19 mouse cellular contexts compared by ENCODE assay signal in the genomic region with DNA sequence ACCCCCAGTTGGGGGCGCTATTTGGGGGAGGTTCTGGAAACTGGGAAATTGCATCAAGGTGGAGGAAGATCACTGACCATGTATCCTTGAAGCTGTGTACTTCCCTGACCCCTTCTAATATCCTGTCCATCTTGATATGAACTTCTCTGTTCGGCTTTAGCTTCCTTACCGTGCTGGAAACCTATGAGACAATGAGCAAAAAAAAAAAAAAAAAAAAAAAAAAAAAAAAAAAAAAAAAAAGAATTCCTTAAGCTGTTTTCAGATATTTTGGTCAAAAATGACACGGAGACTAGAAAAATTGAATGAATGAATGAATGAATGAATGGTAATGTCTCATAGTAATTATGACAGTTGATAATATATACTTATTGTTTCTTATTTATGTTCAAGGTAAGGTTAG. TPM values are rescaled to one million over a fixed set of nuclear protein-coding genes. Genes with fewer than 3 reads are reported as not detected.
A peak's percentile ranks its signal among the peaks of the same experiment; 100 is the strongest.
DNase-seq lines count a peak whose midpoint lies in the region; ATAC-seq and TF ChIP-seq lines count a peak whose summit lies in the region.
"Had no signal": no experiment of that assay in that cellular context is flagged by ENCODE, and none has a peak within 500 bp of the region (broad histone marks: within the 10 kb centered on the region; RNA-seq: fewer than 3 reads in every experiment).

No protein-coding gene starts in this region.

- TF ChIP-seq POLR2A in brain, embryonic 14.5 days (IDR thresholded peaks at IDR 0.05; ENCODE audit: borderline replicate concordance, extremely low read depth, insufficient read depth, insufficient read length, poor library complexity, severe bottlenecking) = no peak

- DNase-seq in thymus, postnatal 4 days = peak; percentile 12
- DNase-seq in thymus, postnatal 25 days = no peak
- peak; percentile 29 for DNase-seq in ES-CJ7 (ENCODE audit: low read depth, low spot score)
- no peak for DNase-seq in brain, embryonic 14.5 days (ENCODE audit: low read depth)
- no peak for DNase-seq in right cerebral cortex, postnatal 14 days
- no peak for DNase-seq in layer of hippocampus, adult 11-12 months (ENCODE audit: low spot score)

- 0 out of 2 replicates have a peak, but pooled peaks have one; percentile 15 for TF ChIP-seq CTCF in brain, embryonic 14.5 days (IDR thresholded peaks at IDR 0.05; ENCODE audit: borderline replicate concordance, extremely low read depth, insufficient read depth, insufficient read length)

- ATAC-seq in cerebellum, adult (ENCODE audit: insufficient number of reproducible peaks, low FRiP score, low TSS enrichment) = no peak
- ATAC-seq: activated CD4-positive, CD25-positive, alpha-beta regulatory T cell, adult 4 months had no signal

RNA-seq across cellular contexts. Expression of a gene that starts 35.6 kb away (rescaled TPM):
- 0.08 and 0.11 TPM in 2 replicates for polyA plus RNA-seq in brain, embryonic 14.5 days (2012; rRNA removed)
- polyA plus RNA-seq: activated CD4-positive, CD25-positive, alpha-beta regulatory T cell, adult 4 months; embryonic facial prominence, embryonic 15.5 days; heart, embryonic 11.5 days; hindbrain, embryonic 10.5 days; kidney, embryonic 15.5 days; limb, embryonic 10.5 days; liver, embryonic 15.5 days; lung, embryonic 15.5 days; neural tube, embryonic 13.5 days; Patski; spleen, adult 2 months; stomach, embryonic 14.5 days had no signal

Comparison
In these comparisons a context has a peak if more than half of its experiments do, and no peak if none do; other contexts are left out.
1. DNase-seq: peak in thymus, postnatal 4 days (single experiment) and ES-CJ7 (single experiment); none in thymus, postnatal 25 days (single experiment), brain, embryonic 14.5 days (single experiment), right cerebral cortex, postnatal 14 days (single experiment) and layer of hippocampus, adult 11-12 months (single experiment).